Mouse (Mus musculus) kidney, embryonic 15.5 days (tissue): Measurements from ENCODE around the gene Dpp6. TPM values are rescaled to one million over a fixed set of nuclear protein-coding genes. Genes with fewer than 3 reads are reported as not detected.

Experiments used
- ATAC-seq: fragments of 200-750 bp; cut with Nextera tagmentation; replicated peaks from 2 replicates; pipeline ENCODE4 v1.8.0; 2017; ENCODE audit warnings: moderate TSS enrichment; ENCODE audit not compliant: low FRiP score
- H3K27ac ChIP-seq: fragments of 300-500 bp; sonication (generic); 2 replicates; pipeline ENCODE4 v1.5.1; 2015; ENCODE audit warnings: mild to moderate bottlenecking, inconsistent platforms
- H3K27me3 ChIP-seq: fragments of 300-500 bp; sonication (generic); 2 replicates; pipeline ENCODE4 v1.6.1; 2015; ENCODE audit warnings: inconsistent platforms
- H3K36me3 ChIP-seq: fragments of 300-500 bp; sonication (generic); 2 replicates; pipeline ENCODE4 v1.6.1; 2015; ENCODE audit warnings: inconsistent platforms
- H3K4me1 ChIP-seq: fragments of 300-500 bp; sonication (generic); 2 replicates; pipeline ENCODE4 v1.6.1; 2015; ENCODE audit warnings: inconsistent platforms
- H3K4me2 ChIP-seq: fragments of 300-500 bp; sonication (generic); 2 replicates; pipeline ENCODE4 v1.6.1; 2015; ENCODE audit warnings: moderate library complexity, mild to moderate bottlenecking, inconsistent platforms
- H3K4me3 ChIP-seq: fragments of 300-500 bp; sonication (generic); replicated peaks from 2 replicates; pipeline ENCODE4 v1.5.1; 2015; ENCODE audit warnings: mild to moderate bottlenecking, inconsistent platforms
- H3K9ac ChIP-seq: fragments of 300-500 bp; sonication (generic); 2 replicates; pipeline ENCODE4 v1.6.1; 2015; ENCODE audit warnings: mild to moderate bottlenecking, inconsistent platforms
- H3K9me3 ChIP-seq: fragments of 300-500 bp; sonication (generic); replicated peaks from 2 replicates; pipeline ENCODE4 v1.6.1; 2016; ENCODE audit warnings: inconsistent platforms
- WGBS: fragments of 180-500 bp; shearing (Covaris S2); methylation state at CpG from one replicate; pipeline ENCODE4 v1.1.7; 2015; ENCODE audit warnings: mixed read lengths; 5-methylcytosine and 5-hydroxymethylcytosine counted together
- polyA plus RNA-seq: library from polyadenylated mRNA; unstranded; fragments of >200 nt; fragmentation: Nextera tagmentation; extraction: Ambion mirVana; gene quantifications from 2 replicates; pipeline ENCODE4 v1.2.1, GENCODE M21; 2015

Gene Dpp6
- polyA plus RNA-seq, 1 experiment from 2014 or later: 3.5 TPM

DNA sequence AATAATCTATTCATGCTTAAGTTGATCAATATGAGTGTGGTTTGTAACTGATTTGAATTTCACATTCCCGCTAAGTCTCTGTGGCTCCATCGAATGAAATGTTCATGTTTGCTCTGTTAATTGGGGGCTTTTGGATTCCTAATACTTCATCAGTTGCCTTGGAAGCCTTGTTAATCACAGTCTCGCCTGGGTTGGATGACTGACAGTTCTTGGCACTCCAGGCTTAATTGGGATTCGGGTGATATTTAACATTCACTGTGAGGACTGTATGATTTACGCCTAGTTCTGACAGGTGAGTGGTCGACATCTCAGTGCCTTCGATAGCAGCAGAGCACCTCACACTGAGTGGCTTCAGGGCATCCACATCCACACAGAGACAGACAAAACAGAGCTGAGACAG, 90.1 kb downstream of the Dpp6 start:
- Histone ChIP-seq H3K9me3 (no peaks in the 10 kb centered on the region), H3K4me3 (no peak overlapping the region), H3K4me1 (peaks cover 16% of the 10 kb centered on the region), H3K36me3 (no peaks in the 10 kb centered on the region), H3K27ac (no peak overlapping the region), H3K27me3 (no peaks in the 10 kb centered on the region; the same call in 1 of the 2 replicates), H3K4me2 (no peak overlapping the region), H3K9ac (no peak overlapping the region)
- 82% methylated on average over 7 of the region's 7 CpGs for WGBS
- ATAC-seq: no peak

DNA sequence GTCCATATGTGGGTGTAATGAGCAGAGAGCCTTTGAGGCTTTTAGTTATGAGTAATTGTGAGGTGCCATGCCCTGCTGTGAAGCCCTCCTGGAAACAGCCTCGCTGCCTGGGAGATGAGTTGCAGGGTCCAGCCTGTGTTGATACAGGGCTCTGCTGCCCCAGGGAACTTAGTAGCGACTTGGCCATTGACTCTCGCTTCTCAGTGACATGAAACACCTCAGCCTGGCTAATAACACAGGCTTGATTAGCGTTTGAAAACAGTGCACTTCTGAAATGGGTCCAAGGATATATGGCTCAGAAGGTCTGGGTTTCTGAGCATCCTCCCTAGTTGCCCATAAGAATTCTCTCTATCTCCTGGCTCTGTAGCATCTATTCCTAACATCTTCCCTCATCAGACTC, 91.6 kb downstream of the Dpp6 start:
- no peak overlapping the region for H3K4me3 ChIP-seq
- no peaks in the 10 kb centered on the region for H3K9me3 ChIP-seq
- H3K27me3 ChIP-seq: no peaks in the 10 kb centered on the region
- H3K36me3 ChIP-seq: no peaks in the 10 kb centered on the region
- no peak overlapping the region for H3K27ac ChIP-seq
- no peak overlapping the region for H3K4me2 ChIP-seq
- H3K9ac ChIP-seq: no peak overlapping the region
- 56% methylated on average over 4 of the region's 4 CpGs for WGBS
- no peak for ATAC-seq
- H3K4me1 ChIP-seq: peaks cover 16% of the 10 kb centered on the region

DNA sequence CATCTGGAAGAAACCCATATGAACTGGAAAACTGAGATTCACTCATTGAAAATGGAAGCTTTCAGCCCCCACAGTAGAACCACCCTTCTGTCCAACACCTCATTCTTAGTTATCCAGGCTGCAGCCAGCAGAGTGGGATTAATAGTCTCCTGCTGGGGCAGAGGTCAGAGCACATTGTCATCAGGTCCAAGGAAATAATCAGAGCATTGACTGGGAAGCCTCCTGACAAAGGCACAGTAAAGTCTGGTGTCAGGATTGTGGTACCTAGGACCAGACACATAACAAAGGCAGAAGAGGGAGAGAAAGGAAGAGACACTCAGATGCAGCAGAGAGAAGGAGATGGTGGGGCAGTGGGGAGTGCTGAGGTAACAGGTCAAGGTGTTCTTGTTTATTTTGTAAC, 93.3 kb downstream of the Dpp6 start:
- no peak for ATAC-seq
- Histone ChIP-seq H3K27ac (no peak overlapping the region), H3K9me3 (no peaks in the 10 kb centered on the region), H3K4me1 (0 out of 2 replicates have a peak, but pooled peaks cover 2% of the 10 kb centered on the region), H3K36me3 (no peaks in the 10 kb centered on the region), H3K27me3 (no peaks in the 10 kb centered on the region), H3K9ac (no peak overlapping the region), H3K4me3 (no peak overlapping the region), H3K4me2 (no peak overlapping the region)

DNA sequence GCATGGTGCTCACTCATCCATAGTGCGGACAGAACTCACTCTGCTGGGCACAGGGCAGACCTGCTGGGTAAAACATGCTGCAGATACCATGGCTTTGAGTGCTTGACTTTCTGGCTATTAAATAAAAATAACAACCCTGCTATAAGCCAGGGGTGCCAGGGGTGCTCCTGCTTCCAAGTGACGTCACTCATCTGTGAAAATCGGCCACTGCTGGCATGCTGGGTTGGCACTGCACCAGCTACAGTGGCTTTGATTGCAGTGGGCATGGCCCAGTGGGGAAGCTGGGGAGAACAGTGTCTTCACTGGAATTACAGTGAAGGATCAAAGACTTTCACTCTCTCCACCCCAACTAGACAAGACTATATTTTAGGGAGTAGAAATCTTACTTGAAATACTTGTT, 95.0 kb downstream of the Dpp6 start:
- Histone ChIP-seq H3K4me1 (no peaks in the 10 kb centered on the region), H3K4me3 (no peak overlapping the region), H3K36me3 (no peaks in the 10 kb centered on the region), H3K4me2 (no peak overlapping the region), H3K27ac (no peak overlapping the region), H3K9me3 (no peaks in the 10 kb centered on the region), H3K9ac (no peak overlapping the region), H3K27me3 (no peaks in the 10 kb centered on the region)
- 80% methylated on average over 3 of the region's 3 CpGs for whole genome bisulfite sequencing
- no peak for ATAC-seq

DNA sequence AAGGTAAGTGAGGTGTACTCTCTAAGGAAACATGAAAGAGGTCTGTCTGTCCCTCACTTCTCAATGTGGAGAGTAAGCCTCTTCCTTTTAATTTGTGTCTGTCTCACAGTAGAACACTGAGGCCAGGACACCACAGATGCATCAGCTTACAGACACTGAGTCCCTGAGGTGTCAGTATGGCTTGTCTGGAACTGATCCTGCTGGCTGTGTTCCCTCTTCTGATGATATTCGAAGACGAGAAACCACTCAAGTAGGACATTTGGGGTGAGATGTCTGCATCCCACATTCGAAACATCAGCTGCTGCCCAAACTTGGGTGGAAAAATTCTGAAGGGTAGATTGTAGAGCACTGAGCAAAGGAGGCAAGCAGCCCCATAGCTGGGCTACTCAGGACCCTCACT, 101.8 kb downstream of the Dpp6 start:
- ATAC-seq: no peak
- no peaks in the 10 kb centered on the region for H3K36me3 ChIP-seq
- no peaks in the 10 kb centered on the region for H3K4me1 ChIP-seq
- H3K9me3 ChIP-seq: no peaks in the 10 kb centered on the region
- 83% methylated on average over 3 of the region's 3 CpGs for WGBS
- no peak overlapping the region for H3K9ac ChIP-seq
- no peak overlapping the region for H3K4me3 ChIP-seq
- H3K27me3 ChIP-seq: no peaks in the 10 kb centered on the region
- no peak overlapping the region for H3K4me2 ChIP-seq
- no peak overlapping the region for H3K27ac ChIP-seq

DNA sequence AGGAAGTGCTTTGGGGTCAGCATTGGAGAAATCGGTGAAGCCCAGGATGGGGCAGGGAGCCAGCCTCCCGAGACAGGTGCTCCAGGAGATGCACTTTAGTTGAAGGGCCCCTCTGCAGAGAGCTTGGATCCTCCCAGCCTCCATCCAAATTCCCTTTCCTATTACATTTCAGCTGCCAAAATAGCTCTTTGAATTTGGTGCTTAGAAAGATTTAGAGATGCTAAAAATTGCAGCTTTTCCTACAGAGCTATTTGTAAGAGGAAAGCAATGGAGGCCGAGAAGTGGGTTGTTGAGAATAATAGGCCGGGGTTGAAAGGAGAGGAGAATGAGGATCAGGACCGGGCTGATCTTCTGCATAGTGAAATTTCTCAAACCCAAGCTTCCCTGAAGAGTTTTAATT, 107.5 kb downstream of the Dpp6 start:
- Histone ChIP-seq H3K27ac (no peak overlapping the region), H3K4me2 (no peak overlapping the region), H3K4me3 (no peak overlapping the region), H3K4me1 (no peaks in the 10 kb centered on the region), H3K9me3 (no peaks in the 10 kb centered on the region), H3K27me3 (no peaks in the 10 kb centered on the region), H3K36me3 (no peaks in the 10 kb centered on the region), H3K9ac (no peak overlapping the region)
- ATAC-seq: no peak
- WGBS: 77% methylated on average over 5 of the region's 5 CpGs

DNA sequence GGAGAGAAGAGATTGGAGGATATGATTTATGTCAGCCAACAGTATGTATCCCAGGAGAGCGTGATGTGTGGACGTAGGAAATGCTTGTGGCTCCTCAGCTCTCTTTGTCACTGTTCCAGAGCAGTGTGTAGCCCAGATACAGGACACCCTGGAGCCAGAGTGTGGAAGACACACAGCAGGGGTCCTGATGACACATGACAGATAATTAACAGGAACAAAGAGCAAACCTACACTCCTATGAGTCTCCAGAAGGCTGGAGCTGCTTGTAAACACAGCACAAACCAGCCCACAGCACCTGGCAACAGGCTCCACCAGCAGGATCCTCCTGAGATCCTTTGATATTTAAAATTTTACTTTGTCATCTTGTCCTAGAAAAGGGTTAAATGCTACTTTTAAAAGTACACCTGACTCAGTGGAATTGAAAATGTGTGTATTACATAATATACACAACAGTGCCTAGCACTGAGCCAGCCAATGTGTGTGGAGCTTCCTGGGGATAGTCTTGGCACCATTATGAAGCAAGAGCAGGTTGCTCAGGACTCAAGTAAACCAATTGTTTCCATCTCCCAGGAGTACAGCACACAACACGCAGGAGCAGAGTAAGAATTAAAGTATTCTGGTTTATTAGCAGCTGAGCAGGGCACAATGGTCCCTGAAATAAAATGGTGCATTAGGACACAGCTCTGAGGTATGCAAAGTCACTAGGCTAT, 115.6 kb downstream of the Dpp6 start:
- WGBS: 54% methylated on average over 3 of the region's 3 CpGs

DNA sequence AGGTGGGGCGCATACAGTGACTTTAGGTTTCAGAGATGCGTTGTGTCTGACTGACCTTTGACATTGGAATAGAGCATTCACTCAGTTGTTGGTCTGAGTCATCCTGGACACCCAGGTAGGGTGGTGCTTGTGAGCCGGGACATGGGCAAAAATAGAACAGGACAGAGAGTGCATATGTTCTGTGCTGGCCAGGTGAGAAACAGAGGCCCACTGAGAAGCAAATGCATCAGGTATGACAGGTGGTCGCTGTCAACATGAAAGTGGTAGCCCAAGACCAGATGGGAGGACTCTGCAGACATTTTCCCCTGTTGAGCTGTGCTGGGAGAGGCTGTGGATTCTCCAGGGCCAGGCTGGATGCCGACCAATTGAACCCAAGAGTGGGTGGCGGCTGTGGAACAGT, 117.9 kb downstream of the Dpp6 start:
- no peak for ATAC-seq
- Histone ChIP-seq H3K36me3 (no peaks in the 10 kb centered on the region), H3K4me2 (no peak overlapping the region), H3K9ac (no peak overlapping the region), H3K27ac (no peak overlapping the region), H3K27me3 (no peaks in the 10 kb centered on the region), H3K4me1 (no peaks in the 10 kb centered on the region), H3K9me3 (no peaks in the 10 kb centered on the region), H3K4me3 (no peak overlapping the region)
- 86% methylated on average over 6 of the region's 6 CpGs for WGBS

More for the DNA sequence above, 115.6 kb downstream of the Dpp6 start:
- ATAC-seq: no peak
- Histone ChIP-seq H3K27me3 (no peaks in the 10 kb centered on the region), H3K9ac (no peak overlapping the region), H3K36me3 (no peaks in the 10 kb centered on the region), H3K4me1 (no peaks in the 10 kb centered on the region), H3K4me2 (no peak overlapping the region), H3K27ac (no peak overlapping the region), H3K9me3 (no peaks in the 10 kb centered on the region), H3K4me3 (no peak overlapping the region)

DNA sequence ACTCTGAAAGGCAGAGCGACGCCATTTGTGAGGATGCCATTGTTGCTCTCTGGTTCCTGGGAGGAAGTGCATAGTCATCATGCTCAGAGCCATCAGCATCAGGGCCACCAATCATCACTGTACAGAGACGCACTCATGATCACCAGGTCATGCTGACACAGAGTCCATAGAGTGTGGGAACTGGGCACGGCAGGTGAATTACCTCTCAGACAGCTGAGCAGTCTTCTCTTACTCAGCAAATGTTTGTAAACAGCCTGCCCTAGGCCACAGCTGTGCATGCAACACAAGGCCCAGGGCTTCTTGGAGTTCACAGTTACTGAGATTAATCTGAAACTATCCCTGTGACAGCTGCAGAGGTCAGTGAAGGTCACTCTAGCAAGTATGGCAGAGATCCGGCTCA, 124.5 kb downstream of the Dpp6 start:
- H3K27me3 ChIP-seq: no peaks in the 10 kb centered on the region
- ATAC-seq: no peak
- no peak overlapping the region for H3K4me3 ChIP-seq
- H3K9ac ChIP-seq: no peak overlapping the region
- no peaks in the 10 kb centered on the region for H3K4me1 ChIP-seq
- no peaks in the 10 kb centered on the region for H3K9me3 ChIP-seq
- 85% methylated on average over 5 of the region's 5 CpGs for WGBS
- no peaks in the 10 kb centered on the region for H3K36me3 ChIP-seq
- H3K4me2 ChIP-seq: no peak overlapping the region
- H3K27ac ChIP-seq: no peak overlapping the region

DNA sequence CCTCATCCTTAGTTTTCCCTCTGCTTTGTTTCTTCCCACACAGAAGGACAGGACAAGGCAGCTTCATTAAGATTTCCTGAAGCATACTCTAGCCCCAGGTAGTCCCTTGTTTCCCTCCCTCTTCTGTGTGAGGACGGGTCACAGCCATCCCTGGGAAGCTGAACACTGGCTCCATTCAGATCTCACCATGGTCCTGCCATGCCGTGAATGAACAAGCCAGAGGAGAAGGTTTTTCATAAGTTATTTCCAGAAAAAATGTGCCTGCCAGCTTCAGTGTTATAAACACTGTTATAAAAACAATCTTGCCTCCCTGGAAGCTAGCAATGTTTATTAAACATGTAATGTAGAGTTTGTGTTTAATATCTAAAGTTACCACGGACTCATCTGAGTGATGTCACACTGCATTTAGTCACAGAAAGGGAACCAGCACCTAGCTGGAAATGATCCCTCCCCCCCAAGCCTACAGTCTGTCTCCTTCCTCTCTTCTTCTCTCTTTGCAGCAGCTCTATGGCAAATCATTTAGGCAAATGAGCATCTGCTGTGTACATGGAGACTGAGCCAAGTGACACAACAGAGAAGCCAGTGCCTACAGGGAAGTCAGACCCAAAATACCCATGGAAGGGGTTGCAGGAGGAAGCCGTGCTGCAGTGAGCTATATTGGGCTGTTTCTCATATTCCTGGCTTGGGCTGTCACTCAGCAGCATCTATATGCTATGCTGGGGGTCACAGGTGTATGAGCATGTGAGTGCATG, 128.3 kb downstream of the Dpp6 start:
- Histone ChIP-seq H3K27me3 (no peaks in the 10 kb centered on the region), H3K9ac (no peak overlapping the region), H3K36me3 (no peaks in the 10 kb centered on the region), H3K4me1 (no peaks in the 10 kb centered on the region), H3K27ac (no peak overlapping the region), H3K4me3 (no peak overlapping the region), H3K4me2 (no peak overlapping the region), H3K9me3 (no peaks in the 10 kb centered on the region)
- 72% methylated on average over 4 of the region's 4 CpGs for WGBS
- no peak for ATAC-seq

DNA sequence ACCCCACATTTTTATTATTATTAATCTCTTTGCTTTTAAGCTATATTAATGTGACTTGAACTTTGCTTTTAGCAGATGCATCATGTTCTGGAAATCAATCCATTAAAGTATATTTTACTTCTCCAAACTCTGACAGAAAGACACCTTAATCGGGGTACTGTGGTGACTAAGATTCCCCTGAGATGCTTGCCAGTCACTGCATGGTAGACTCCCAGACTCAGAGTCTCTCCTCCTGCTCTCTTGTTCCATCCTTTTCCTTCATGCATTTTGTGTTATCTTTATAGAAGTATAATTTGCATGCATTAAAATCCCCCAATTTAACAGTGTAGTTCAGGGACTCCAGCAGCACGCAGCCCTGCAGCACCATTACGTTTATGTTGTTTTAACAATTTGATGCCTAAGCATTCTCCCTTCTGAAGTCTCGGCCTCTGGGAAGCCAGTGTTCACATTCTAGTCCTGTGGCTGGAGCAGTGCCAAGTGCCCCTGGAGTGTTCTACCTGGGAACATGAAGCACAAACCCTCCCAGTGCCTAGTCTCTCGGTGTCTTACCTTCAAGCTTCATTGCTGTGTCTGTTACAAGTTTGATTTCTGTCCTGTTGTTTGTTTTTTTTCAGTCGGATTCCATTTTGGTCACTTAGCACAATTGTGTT, 153.1 kb downstream of the Dpp6 start:
- H3K9ac ChIP-seq: no peak overlapping the region
- no peaks in the 10 kb centered on the region for H3K36me3 ChIP-seq
- no peaks in the 10 kb centered on the region for H3K4me1 ChIP-seq

DNA sequence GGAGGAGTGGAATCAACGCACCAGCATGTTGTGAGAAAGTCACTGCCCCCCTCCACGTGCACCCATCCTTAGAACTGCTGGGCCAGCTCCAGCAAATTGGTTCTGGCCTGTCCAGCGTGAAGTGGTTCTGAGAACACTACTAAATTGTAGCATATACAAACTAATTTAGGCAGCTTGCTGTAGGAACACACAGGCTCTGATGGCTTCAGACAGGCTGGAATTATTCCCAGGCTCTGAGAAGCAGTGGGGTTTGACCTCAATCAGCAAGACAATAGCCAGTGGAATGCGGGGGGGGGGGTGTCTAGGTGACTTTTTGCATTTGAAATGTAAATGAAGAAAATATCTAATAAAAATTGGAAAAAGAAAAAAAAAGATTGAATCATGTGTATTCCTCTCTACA, 156.2 kb downstream of the Dpp6 start:
- no peak for ATAC-seq
- no peaks in the 10 kb centered on the region for H3K4me1 ChIP-seq
- 39% methylated on average over 4 of the region's 4 CpGs for WGBS
- H3K27me3 ChIP-seq: no peaks in the 10 kb centered on the region
- no peak overlapping the region for H3K4me2 ChIP-seq
- H3K27ac ChIP-seq: no peak overlapping the region
- no peak overlapping the region for H3K4me3 ChIP-seq
- no peak overlapping the region for H3K9ac ChIP-seq
- no peaks in the 10 kb centered on the region for H3K9me3 ChIP-seq
- no peaks in the 10 kb centered on the region for H3K36me3 ChIP-seq

More for the DNA sequence above, 153.1 kb downstream of the Dpp6 start:
- Histone ChIP-seq H3K27ac (no peak overlapping the region), H3K4me2 (no peak overlapping the region), H3K4me3 (no peak overlapping the region), H3K9me3 (no peaks in the 10 kb centered on the region), H3K27me3 (no peaks in the 10 kb centered on the region)
- 50% methylated on average over 6 of the region's 6 CpGs for WGBS
- ATAC-seq: no peak
